Mouse (Mus musculus): ENCODE measurements around the gene Rprd1b.

GRCm38 (mm10) chr2:158166628-158167027 is 138.3 kb downstream of the Rprd1b start:
- TF ChIP-seq POLR2A (IDR thresholded peaks at IDR 0.05; ENCODE audit: insufficient read depth, low read depth, low read length), result no peak
- TF ChIP-seq CTCF (IDR thresholded peaks at IDR 0.05; ENCODE audit: insufficient read depth, low read depth, low read length), result no peak
